Mouse (Mus musculus) frontal cortex, adult (tissue): ENCODE data around the gene Col1a1.
A peak's percentile ranks its signal among the peaks of the same experiment; 100 is the strongest.

ENCODE experiments used
- ATAC-seq: cut with Nextera tagmentation; 2 replicates; pipeline ENCODE4 v1.9.2; 2017; ENCODE audit warnings: mild to moderate bottlenecking, moderate library complexity, mixed read lengths; ENCODE audit not compliant: low TSS enrichment

The Col1a1 gene

GRCm38 (mm10) chr11:94976199-94976598, 40.2 kb downstream of the Col1a1 start, which contains the start of gene Sgca:
Gene Sgca (minus strand): TSS chr11:94976327.
- ATAC-seq = no peak

DNA sequence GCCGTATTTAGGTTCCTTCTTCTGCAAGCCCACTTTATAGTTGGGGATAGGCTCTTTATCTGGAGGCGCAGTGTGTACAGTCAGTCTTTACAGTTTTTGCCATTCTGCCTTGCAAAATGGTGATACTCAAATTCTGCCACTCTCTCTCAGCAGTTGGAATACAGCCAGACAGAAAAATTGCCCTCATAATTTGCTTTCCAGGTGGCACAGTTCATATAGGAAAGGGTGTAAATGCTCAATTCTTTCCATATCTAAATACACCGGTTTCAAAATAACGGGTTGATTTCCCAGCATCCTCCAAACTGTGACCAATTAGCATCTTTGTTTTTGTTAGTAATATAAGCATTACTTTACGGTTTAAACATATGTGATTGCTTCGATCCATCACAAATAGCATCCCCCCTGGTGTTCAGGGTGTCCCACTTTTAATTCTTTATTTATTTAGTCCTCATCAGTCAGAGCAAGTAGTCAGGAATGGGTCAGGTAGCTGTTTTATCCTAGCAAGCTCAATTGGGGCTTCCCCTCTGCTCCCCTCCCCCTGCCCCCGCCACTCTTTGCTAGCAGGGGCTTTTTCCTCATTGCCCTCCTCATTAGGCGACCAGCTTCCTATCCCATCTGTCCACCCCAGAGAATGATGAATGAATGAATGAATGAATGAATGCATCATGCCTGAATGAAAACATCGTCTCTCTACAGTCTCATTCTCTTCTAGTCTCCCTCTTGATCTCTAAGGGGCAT, 42.3 kb downstream of the Col1a1 start:
- ATAC-seq = 0 out of 2 replicates have a peak, but pooled peaks have one; percentile 14

GRCm38 (mm10) chr11:94978947-94979346, 42.9 kb downstream of the Col1a1 start:
- ATAC-seq = peak; percentile 97

GRCm38 (mm10) chr11:94979462-94980179, 43.6 kb downstream of the Col1a1 start:
- no peak for ATAC-seq

DNA sequence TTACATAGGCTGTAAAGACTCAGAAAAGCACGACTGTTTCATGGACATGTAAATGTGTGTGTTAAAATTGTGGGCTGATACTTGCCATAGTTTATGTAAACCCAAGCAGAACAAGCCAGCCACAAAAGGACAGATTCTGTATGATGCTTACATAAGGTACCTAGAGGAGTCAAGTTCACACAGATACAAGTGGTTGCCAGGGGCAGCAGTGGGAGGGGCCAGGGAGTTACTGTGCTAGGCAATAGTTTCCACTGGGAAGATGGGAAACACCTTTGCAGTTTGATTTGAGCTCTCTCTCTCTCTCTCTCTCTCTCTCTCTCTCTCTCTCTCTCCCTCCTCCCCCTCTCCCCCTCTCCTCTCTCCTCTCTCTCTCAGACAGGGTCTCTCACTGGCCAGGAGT, 49.1 kb downstream of the Col1a1 start:
- no peak for ATAC-seq

GRCm38 (mm10) chr11:94985822-94986221, 49.8 kb downstream of the Col1a1 start:
- ATAC-seq = no peak

DNA sequence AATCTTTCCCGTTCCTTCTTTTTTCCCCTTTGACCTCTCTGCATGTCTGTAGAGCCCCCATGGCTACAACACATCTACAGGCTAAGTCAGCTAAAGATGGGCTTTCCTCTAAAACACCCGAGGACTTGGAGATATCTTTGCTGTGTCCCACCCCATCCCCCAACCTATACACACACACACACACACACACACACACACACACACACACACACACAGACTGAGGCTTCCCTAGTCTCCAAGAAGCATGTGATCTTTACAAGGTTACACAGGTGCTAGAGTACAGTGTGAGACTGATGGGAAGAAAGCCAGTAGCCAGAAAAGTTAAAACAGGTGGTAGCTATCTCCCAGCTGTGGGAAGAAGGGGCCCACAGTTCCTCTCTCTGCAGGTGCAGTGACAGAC, 50.4 kb downstream of the Col1a1 start:
- ATAC-seq = no peak

DNA sequence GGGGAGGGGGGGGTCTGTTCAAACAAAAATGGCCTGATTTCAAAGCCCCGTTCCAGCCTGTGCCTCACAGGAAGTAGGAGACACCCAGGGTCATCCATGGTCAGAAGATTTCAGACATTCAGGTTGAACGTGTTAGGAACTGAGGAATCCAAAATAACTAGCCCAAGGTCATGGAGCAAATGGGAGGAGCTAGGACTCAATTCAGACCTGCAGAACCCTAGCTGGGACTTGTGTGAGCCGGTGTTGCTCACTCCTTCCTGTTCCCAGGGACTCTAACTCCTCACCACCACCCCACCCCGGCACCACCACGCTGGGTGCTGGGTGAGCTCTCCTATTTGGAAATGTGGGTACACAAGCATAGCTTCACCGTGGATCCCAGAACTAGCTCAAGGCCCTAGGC, 51.3 kb downstream of the Col1a1 start:
- no peak for ATAC-seq

- ATAC-seq = no peak
Observed at GRCm38 (mm10) chr11:94987851-94988250, 51.8 kb downstream of the Col1a1 start.

DNA sequence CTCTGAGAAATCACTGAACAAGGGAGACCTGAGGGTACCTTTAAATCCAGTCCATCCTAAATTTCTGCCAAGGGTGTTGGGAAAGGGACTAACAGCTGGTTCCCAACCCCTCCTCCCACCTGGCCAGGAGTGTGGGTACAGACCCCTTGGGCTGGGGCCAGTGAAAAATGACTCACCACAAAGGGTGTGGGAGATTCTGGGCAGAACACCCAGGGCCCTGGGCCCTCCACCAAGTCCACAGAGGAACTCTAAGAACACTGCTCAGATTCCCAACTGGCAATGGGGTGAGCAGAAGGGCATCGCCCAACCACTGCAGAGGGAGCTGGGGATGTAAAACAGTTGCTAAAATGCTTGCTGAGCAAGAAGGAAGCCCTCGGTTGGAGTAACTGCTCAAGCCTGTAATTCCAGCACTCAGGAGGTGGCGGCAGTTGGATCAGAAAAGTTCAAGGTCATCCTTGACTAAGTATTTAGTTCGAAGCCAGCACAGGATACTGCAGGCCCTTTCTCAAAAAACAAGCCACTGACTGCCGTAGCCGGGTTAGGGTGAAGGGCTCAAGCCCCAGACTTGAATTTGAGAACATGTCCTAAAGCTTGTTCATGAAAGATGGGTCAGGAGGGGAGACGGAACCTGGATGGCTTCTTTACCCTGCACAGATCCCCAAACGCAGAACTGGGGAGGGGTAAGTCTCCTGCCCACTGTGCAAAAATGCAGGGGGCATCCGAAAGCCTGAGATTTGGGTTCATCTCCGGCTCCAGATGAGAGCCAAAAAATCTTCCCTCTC, 52.9 kb downstream of the Col1a1 start:
- ATAC-seq = peak; percentile 17; the same call in 1 of the 2 replicates

- ATAC-seq = peak; percentile 45
Observed at GRCm38 (mm10) chr11:94989562-94990017, 53.6 kb downstream of the Col1a1 start.

DNA sequence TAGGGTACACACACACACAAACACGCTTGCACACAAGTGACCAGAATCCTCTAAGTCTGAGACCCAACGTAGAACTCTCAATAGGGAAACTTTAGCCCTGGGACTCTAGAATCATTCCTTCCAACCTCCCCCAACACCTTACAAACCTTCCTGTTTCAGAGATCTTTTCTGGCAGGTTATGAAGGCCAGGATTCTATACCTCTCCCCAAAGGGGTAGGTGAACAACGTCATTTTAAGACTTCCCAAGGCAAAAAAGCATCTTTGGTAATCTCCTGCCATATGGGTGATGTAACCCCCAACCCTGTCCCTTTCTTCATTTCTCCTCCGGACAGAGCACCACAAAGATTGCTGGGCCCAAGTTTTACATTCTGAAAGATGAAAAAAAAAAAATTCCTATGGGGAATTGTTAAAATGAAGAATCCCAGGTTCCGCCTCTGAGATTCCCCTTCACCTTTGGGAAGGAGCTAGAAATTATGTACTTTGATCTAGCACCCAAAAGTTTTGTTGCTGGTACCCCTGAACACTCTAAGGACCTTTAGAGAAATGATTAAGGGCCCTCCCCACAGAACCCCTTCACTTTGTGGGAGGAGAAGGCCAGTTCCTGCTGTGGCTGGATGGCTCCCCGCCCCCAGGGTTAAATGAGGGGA, 54.2 kb downstream of the Col1a1 start:
- ATAC-seq = no peak

GRCm38 (mm10) chr11:94990749-94991577, 54.9 kb downstream of the Col1a1 start, which contains the start of gene Ppp1r9b:
Gene Ppp1r9b (plus strand): TSS chr11:94991035.
- peak; percentile 54 for ATAC-seq

GRCm38 (mm10) chr11:94991641-94992479, 55.8 kb downstream of the Col1a1 start:
- ATAC-seq = no peak

GRCm38 (mm10) chr11:94992480-94992753, 56.4 kb downstream of the Col1a1 start:
- ATAC-seq = no peak

- no peak for ATAC-seq
Observed at GRCm38 (mm10) chr11:94992754-94993606, 57.0 kb downstream of the Col1a1 start.

GRCm38 (mm10) chr11:94994208-94994814, 58.3 kb downstream of the Col1a1 start:
- ATAC-seq = no peak

- no peak for ATAC-seq
Observed at GRCm38 (mm10) chr11:94994947-94995772, 59.1 kb downstream of the Col1a1 start.
